Mouse (Mus musculus) hindlimb bud, embryonic 11.5 days (tissue): Measurements from ENCODE around the gene Btbd35f23.
"Not testable (repeated sequence)": the region's sequence is repeated elsewhere in the genome, so short reads cannot be mapped to it uniquely, and the experiment has no call there.

Experiments used
- DNase-seq: peaks from one replicate; pipeline ENCODE4 v3.0.0-alpha.2; 2012; ENCODE audit warnings: low read depth, low spot score; ENCODE audit errors: extremely low spot score

The Btbd35f23 gene

GRCm38 (mm10) chrX:3076575-3076974 lies at the start of gene Btbd35f23:
Btbd35f23 (plus strand) TSS chrX:3076875.
- DNase-seq: not testable (repeated sequence)
